Mouse (Mus musculus) heart, embryonic 11.5 days (tissue): ENCODE measurements around the gene Klhl8. TPM values are rescaled to one million over a fixed set of nuclear protein-coding genes. Genes with fewer than 3 reads are reported as not detected.
A peak's percentile ranks its signal among the peaks of the same experiment; 100 is the strongest.

Source experiments
- ATAC-seq: fragments of 200-750 bp; cut with Nextera tagmentation; replicated peaks from 2 replicates; pipeline ENCODE4 v1.8.0; 2017; ENCODE audit warnings: moderate library complexity; ENCODE audit not compliant: insufficient number of reproducible peaks, low FRiP score, low TSS enrichment
- H3K27ac ChIP-seq: fragments of 300-500 bp; sonication (generic); 2 replicates; pipeline ENCODE4 v1.5.1; 2014; ENCODE audit warnings: mild to moderate bottlenecking, low read depth, low read length
- H3K27me3 ChIP-seq: fragments of 300-500 bp; sonication (generic); 2 replicates; pipeline ENCODE4 v1.6.1; 2014; ENCODE audit warnings: mild to moderate bottlenecking, low read length, mixed read lengths; ENCODE audit not compliant: control insufficient read depth, insufficient read depth
- H3K36me3 ChIP-seq: fragments of 300-500 bp; sonication (generic); 2 replicates; pipeline ENCODE4 v1.6.1; 2014; ENCODE audit warnings: mild to moderate bottlenecking, low read length, moderate library complexity, mixed read lengths; ENCODE audit not compliant: control insufficient read depth, insufficient read depth
- H3K4me1 ChIP-seq: fragments of 300-500 bp; sonication (generic); 2 replicates; pipeline ENCODE4 v1.6.1; 2014; ENCODE audit warnings: low read length; ENCODE audit not compliant: control insufficient read depth, insufficient read depth
- H3K4me2 ChIP-seq: fragments of 300-500 bp; sonication (generic); 2 replicates; pipeline ENCODE4 v1.6.1; 2014; ENCODE audit warnings: mild to moderate bottlenecking, moderate library complexity
- H3K4me3 ChIP-seq: fragments of 300-500 bp; sonication (generic); 2 replicates; pipeline ENCODE4 v1.5.1; 2014; ENCODE audit warnings: low read depth, low read length
- H3K9ac ChIP-seq: fragments of 300-500 bp; sonication (generic); 2 replicates; pipeline ENCODE4 v1.6.1; 2014; ENCODE audit warnings: mild to moderate bottlenecking, low read depth, low read length, moderate library complexity
- H3K9me3 ChIP-seq: fragments of 300-500 bp; sonication (generic); replicated peaks from 2 replicates; pipeline ENCODE4 v1.6.1; 2016; ENCODE audit warnings: low read length; ENCODE audit not compliant: control insufficient read depth
- WGBS: fragments of 180-500 bp; shearing (Covaris S2); extraction: QIAGEN DNeasy Blood & Tissue Kit; methylation state at CpG from one replicate; pipeline ENCODE4 v1.1.7; 2014; ENCODE audit not compliant: insufficient replicate concordance; 5-methylcytosine and 5-hydroxymethylcytosine counted together
- polyA plus RNA-seq: library from polyadenylated mRNA; unstranded; fragments of >200 nt; fragmentation: Nextera tagmentation; extraction: Ambion mirVana; gene quantifications from 2 replicates; pipeline ENCODE4 v1.2.1, GENCODE M21; 2014

The Klhl8 gene
- polyA plus RNA-seq, 1 experiment from 2014 or later, result 6.7 TPM

- whole genome bisulfite sequencing, result 21% methylated on average over 8 of the region's 9 CpGs
- H3K4me2 ChIP-seq, result peak overlapping the region; percentile 68
- H3K36me3 ChIP-seq, result no peaks in the 10 kb centered on the region
- H3K4me3 ChIP-seq, result peak overlapping the region; percentile 78
- no peaks in the 10 kb centered on the region for H3K27me3 ChIP-seq
- no peaks in the 10 kb centered on the region for H3K9me3 ChIP-seq
- H3K4me1 ChIP-seq, result peaks cover 10% of the 10 kb centered on the region
- H3K9ac ChIP-seq, result peak overlapping the region; percentile 83
- no peak for ATAC-seq
- H3K27ac ChIP-seq, result no peak overlapping the region
Measured at GRCm38 (mm10) chr5:103910156-103910555, 903 bp downstream of the Klhl8 start.

GRCm38 (mm10) chr5:103909466-103909865 lies 1.6 kb downstream of the Klhl8 start:
- no peak overlapping the region for H3K4me3 ChIP-seq
- peaks cover 10% of the 10 kb centered on the region for H3K4me1 ChIP-seq
- 73% methylated on average over 3 of the region's 3 CpGs for WGBS
- no peaks in the 10 kb centered on the region for H3K36me3 ChIP-seq
- ATAC-seq, result no peak
- no peaks in the 10 kb centered on the region for H3K9me3 ChIP-seq
- no peak overlapping the region for H3K27ac ChIP-seq
- no peaks in the 10 kb centered on the region for H3K27me3 ChIP-seq
- H3K9ac ChIP-seq, result no peak overlapping the region
- no peak overlapping the region for H3K4me2 ChIP-seq

DNA sequence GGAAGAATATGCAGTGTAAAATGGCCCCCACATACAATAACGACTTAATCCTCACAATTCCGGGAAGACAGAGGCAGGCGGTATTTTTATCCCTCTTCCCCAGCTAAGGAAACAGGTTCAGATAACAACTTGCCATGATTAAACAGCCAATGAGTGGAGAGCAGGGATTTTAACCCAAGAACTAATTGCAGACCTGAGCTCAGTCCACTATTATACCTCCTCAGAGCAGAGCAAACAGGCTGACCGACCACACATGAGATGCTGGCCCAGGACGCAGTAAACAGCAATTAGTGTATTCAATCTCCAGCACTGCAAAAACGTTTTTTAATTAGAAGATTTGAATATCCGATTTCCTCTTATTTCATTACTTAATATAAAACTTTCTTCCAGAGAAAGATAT lies 2.2 kb downstream of the Klhl8 start:
- Histone ChIP-seq H3K27ac (no peak overlapping the region), H3K9ac (no peak overlapping the region), H3K27me3 (no peaks in the 10 kb centered on the region), H3K4me3 (no peak overlapping the region), H3K9me3 (no peaks in the 10 kb centered on the region), H3K4me1 (peaks cover 10% of the 10 kb centered on the region), H3K36me3 (no peaks in the 10 kb centered on the region), H3K4me2 (no peak overlapping the region)
- no peak for ATAC-seq
- 43% methylated on average over 7 of the region's 7 CpGs for WGBS

DNA sequence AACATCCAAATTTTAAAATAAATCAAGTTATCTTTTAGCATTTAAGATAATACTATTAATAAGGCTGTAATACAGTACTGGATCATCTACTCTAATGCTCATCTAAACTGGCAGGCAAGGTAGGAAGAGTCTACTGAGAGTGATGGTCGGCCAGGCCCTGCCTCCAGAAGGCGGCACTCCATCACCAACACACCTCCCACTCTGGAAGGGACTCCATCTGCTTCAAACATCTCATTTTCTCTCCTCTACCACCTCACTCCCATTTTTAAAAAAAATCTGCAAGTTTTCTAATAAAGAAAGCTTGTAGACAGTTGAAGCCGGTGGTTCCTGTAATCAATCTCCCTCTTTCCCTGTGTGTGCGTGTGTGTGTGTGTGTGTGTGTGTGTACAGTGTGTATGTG lies 3.2 kb downstream of the Klhl8 start:
- H3K36me3 ChIP-seq, result no peaks in the 10 kb centered on the region
- no peak for ATAC-seq
- no peaks in the 10 kb centered on the region for H3K27me3 ChIP-seq
- no peak overlapping the region for H3K9ac ChIP-seq
- no peak overlapping the region for H3K4me2 ChIP-seq
- H3K4me1 ChIP-seq, result peaks cover 10% of the 10 kb centered on the region
- H3K9me3 ChIP-seq, result no peaks in the 10 kb centered on the region
- WGBS, result 83% methylated on average over 4 of the region's 4 CpGs
- no peak overlapping the region for H3K27ac ChIP-seq
- H3K4me3 ChIP-seq, result no peak overlapping the region

DNA sequence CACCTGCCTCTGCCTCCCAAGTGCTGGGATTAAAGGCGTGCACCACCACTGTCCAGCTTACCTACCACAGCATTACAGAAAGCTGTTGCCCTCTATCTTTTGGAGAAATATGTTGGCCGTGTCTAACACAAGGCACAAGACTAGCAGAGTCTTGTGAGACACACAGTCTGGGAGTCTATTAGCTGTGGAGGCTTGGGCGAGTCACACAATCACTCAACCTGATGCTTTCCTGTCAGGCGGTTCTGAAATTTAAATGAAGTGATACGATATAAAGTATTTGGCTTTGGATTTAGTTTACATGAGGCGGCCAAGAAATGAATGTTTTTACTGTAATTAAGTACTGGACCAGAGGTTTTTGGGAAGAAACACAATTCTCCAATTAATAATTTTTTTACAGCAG lies 4.9 kb downstream of the Klhl8 start:
- no peak for ATAC-seq
- H3K27me3 ChIP-seq, result no peaks in the 10 kb centered on the region
- H3K9me3 ChIP-seq, result no peaks in the 10 kb centered on the region
- H3K4me3 ChIP-seq, result no peak overlapping the region
- no peak overlapping the region for H3K9ac ChIP-seq
- no peak overlapping the region for H3K27ac ChIP-seq
- H3K4me2 ChIP-seq, result no peak overlapping the region
- no peaks in the 10 kb centered on the region for H3K36me3 ChIP-seq
- WGBS, result 80% methylated on average over 6 of the region's 6 CpGs
- peaks cover 10% of the 10 kb centered on the region for H3K4me1 ChIP-seq

- no peaks in the 10 kb centered on the region for H3K4me1 ChIP-seq
- ATAC-seq, result no peak
- 48% methylated on average over 1 of the region's 1 CpGs for WGBS
Measured at GRCm38 (mm10) chr5:103898310-103898709, 12.7 kb downstream of the Klhl8 start.

DNA sequence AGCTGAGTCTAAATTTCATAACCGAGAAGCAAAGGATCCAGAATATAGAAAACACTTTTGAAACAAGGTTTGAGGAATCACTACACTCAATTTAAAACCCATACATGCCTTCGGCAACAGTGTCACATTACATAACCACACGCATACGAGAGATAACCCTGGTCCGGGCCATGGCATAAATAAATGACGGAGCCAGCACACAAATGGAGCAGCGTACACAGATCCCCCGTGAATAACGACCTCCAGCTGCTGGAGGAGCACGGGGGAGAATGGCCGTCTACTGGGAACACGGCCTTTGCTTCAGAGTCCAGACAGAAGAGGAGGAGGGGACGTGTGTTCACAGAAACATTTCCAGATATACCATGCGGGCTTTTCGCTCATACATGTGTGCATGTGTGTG lies 21.3 kb downstream of the Klhl8 start:
- Histone ChIP-seq H3K4me3 (no peak overlapping the region), H3K4me2 (no peak overlapping the region), H3K36me3 (no peaks in the 10 kb centered on the region), H3K9me3 (no peaks in the 10 kb centered on the region), H3K27me3 (no peaks in the 10 kb centered on the region), H3K9ac (no peak overlapping the region), H3K4me1 (no peaks in the 10 kb centered on the region), H3K27ac (no peak overlapping the region)
- 71% methylated on average over 15 of the region's 15 CpGs for WGBS
- no peak for ATAC-seq

More at GRCm38 (mm10) chr5:103898310-103898709, 12.7 kb downstream of the Klhl8 start:
- no peaks in the 10 kb centered on the region for H3K27me3 ChIP-seq
- no peak overlapping the region for H3K9ac ChIP-seq
- H3K4me3 ChIP-seq, result no peak overlapping the region
- H3K27ac ChIP-seq, result no peak overlapping the region
- H3K9me3 ChIP-seq, result no peaks in the 10 kb centered on the region
- H3K36me3 ChIP-seq, result no peaks in the 10 kb centered on the region
- no peak overlapping the region for H3K4me2 ChIP-seq

DNA sequence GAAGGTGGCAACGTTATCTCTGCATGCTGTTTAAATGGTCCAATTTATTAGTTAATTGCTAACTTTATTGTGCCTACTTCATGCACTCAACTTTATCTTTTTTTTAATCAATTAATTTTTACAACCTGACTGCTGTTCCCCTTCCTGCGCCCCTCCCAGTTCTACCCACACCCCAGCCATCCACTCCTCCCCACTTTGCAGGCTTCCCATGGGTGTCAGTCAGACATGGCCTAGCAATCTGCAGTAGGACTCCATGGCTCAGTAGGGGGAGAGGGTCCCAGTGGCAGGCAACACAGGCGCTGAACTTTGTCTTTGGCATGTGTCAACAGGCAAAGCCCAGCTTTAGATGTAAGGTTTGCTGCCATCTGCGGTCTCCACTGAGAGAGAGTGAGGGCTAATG lies 47.3 kb downstream of the Klhl8 start:
- H3K9ac ChIP-seq, result no peak overlapping the region
- H3K9me3 ChIP-seq, result no peaks in the 10 kb centered on the region
- no peaks in the 10 kb centered on the region for H3K36me3 ChIP-seq
- no peak overlapping the region for H3K27ac ChIP-seq
- H3K4me1 ChIP-seq, result no peaks in the 10 kb centered on the region
- H3K4me2 ChIP-seq, result no peak overlapping the region
- ATAC-seq, result no peak
- no peak overlapping the region for H3K4me3 ChIP-seq
- 84% methylated on average over 4 of the region's 4 CpGs for WGBS
- H3K27me3 ChIP-seq, result no peaks in the 10 kb centered on the region

DNA sequence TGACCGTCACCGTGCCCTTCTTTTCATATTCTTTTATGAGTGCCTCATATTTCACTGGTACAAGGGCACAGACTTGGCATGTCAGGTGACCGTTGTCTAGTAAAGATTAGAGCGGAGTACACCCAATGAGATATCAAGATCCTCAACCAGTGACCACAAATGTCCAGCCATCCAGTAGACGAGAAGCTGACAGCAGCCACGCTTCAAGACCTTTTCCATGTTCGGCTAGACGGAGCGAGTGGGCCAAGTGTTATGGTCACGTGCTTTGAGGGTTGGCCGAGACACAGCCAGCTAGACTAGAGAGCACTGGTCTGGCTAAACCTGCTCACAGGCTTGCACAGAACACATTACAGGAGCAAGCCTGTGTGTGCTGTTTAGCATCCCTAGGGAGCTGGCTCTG lies 50.4 kb downstream of the Klhl8 start:
- H3K4me3 ChIP-seq, result no peak overlapping the region
- no peak overlapping the region for H3K27ac ChIP-seq
- no peaks in the 10 kb centered on the region for H3K36me3 ChIP-seq
- no peaks in the 10 kb centered on the region for H3K9me3 ChIP-seq
- H3K9ac ChIP-seq, result no peak overlapping the region
- H3K27me3 ChIP-seq, result no peaks in the 10 kb centered on the region
- no peak overlapping the region for H3K4me2 ChIP-seq
- ATAC-seq, result no peak
- H3K4me1 ChIP-seq, result no peaks in the 10 kb centered on the region
- WGBS, result 87% methylated on average over 11 of the region's 11 CpGs
